Comparison of ENCODE assay signal across 9 mouse cellular contexts in the genomic region with DNA sequence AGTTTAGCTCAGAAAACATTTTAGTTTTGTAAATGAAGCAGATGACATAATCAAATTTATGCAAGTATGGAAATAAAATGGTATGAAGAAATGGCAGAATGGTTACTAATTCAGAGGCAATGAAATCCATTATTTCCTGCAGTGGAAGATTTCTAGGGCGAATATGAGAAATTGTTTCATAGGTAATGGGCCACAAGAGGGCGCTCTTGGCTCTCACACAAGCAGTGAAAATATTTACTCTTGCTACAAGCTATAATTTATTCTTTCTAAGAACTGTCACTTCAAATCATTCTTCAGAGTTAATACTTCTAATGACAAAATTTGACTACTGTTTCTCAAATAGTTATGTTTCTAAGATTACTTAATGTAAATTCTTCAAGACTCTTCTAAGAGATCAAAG.
DNase-seq lines count a peak whose midpoint lies in the region; ATAC-seq lines count a peak whose summit lies in the region.
"Had no signal": no experiment of that assay in that cellular context is flagged by ENCODE, and none has a peak within 500 bp of the region (broad histone marks: within the 10 kb centered on the region; RNA-seq: fewer than 3 reads in every experiment).

No protein-coding gene starts in this region.

- no peaks in the 10 kb centered on the region for H3K36me3 ChIP-seq in kidney, embryonic 14.5 days (ENCODE audit: control insufficient read depth, insufficient read depth, low read length)
- H3K36me3 ChIP-seq: stomach, embryonic 15.5 days had no signal

- intact Hi-C loops in heart, postnatal 36 days (cut with DNase I), result loop anchor here (1.0 to 5.0 kb wide), 2 partner anchors 96 to 322 kb away; no protein-coding TSS in a partner anchor
- intact Hi-C loops in left cerebral cortex, postnatal 25 days (cut with DNase I), result loop anchor here (1.0 kb wide), 1 partner anchor 96 kb away; no protein-coding TSS in a partner anchor

- H3K4me1 ChIP-seq in kidney, embryonic 14.5 days (ENCODE audit: control insufficient read depth, insufficient read depth, low read length), result no peaks in the 10 kb centered on the region
- H3K4me1 ChIP-seq: stomach, embryonic 15.5 days had no signal

- no peaks in the 10 kb centered on the region for H3K9me3 ChIP-seq in kidney, embryonic 14.5 days (ENCODE audit: control insufficient read depth, low read length)
- H3K9me3 ChIP-seq: stomach, embryonic 15.5 days had no signal

- WGBS in kidney, embryonic 14.5 days, result 8% methylated on average over 2 of the region's 2 CpGs

- H3K27ac ChIP-seq in kidney, embryonic 14.5 days (ENCODE audit: low read depth, low read length), result no peak overlapping the region
- H3K27ac ChIP-seq: stomach, embryonic 15.5 days had no signal

- H3K4me2 ChIP-seq in kidney, embryonic 14.5 days (replicated peaks; ENCODE audit: low read depth, low read length), result no peak overlapping the region
- H3K4me2 ChIP-seq: stomach, embryonic 15.5 days had no signal

- ATAC-seq in kidney, embryonic 14.5 days (ENCODE audit: low FRiP score, low TSS enrichment), result no peak
- no peak for ATAC-seq in activated CD4-positive, CD25-positive, alpha-beta regulatory T cell, adult 4 months

- peak; percentile 12 for DNase-seq in kidney, adult 11 months
- DNase-seq in Muller cell, postnatal 12 days (ENCODE audit: inconsistent ontology term), result peak; percentile 36
- peak; percentile 24 for DNase-seq in c-Kit-positive CD71-negative TER-119-negative erythroid progenitor cells, embryonic 14.5 days (ENCODE audit: low read depth)
- peak; percentile 36 to 69 for DNase-seq in heart, postnatal 36 days
- peak; percentile 75 to 83 for DNase-seq in left cerebral cortex, postnatal 25 days (ENCODE audit: low spot score in 2 of 2)
- DNase-seq in right cerebral cortex, postnatal 36 days (ENCODE audit: low spot score in 2 of 2), result peak; percentile 50 to 51

- H3K4me3 ChIP-seq in kidney, embryonic 14.5 days (ENCODE audit: low read length), result no peak overlapping the region
- H3K4me3 ChIP-seq: stomach, embryonic 15.5 days had no signal

- H3K9ac ChIP-seq in kidney, embryonic 14.5 days (ENCODE audit: low read depth, low read length), result no peak overlapping the region
- H3K9ac ChIP-seq: stomach, embryonic 15.5 days had no signal

- H3K27me3 ChIP-seq in kidney, embryonic 14.5 days (ENCODE audit: control insufficient read depth, insufficient read depth, low read length), result no peaks in the 10 kb centered on the region
- H3K27me3 ChIP-seq: stomach, embryonic 15.5 days had no signal

Comparison
In these comparisons a context has a peak if more than half of its experiments do, and no peak if none do; other contexts are left out.
1. DNase-seq: peak in every context shown above with its lines; median percentile 79 in left cerebral cortex, postnatal 25 days; 52 in heart, postnatal 36 days; 50 in right cerebral cortex, postnatal 36 days; 36 in Muller cell, postnatal 12 days; 24 in c-Kit-positive CD71-negative TER-119-negative erythroid progenitor cells, embryonic 14.5 days; 12 in kidney, adult 11 months.